Mouse (Mus musculus): Measurements from ENCODE around the gene Uxt.

Uxt gene

GRCm38 (mm10) chrX:20961477-20962378, at the start of gene Uxt:
Gene Uxt (minus strand): TSS chrX:20962017.
- DNase-seq (ENCODE audit: low read depth in 2 of 2, low spot score in 2 of 2), result peak; percentile 74 to 81

GRCm38 (mm10) chrX:20980901-20981300, 19.1 kb upstream of the Uxt start:
- no peak for DNase-seq (ENCODE audit: low read depth in 2 of 2, low spot score in 2 of 2)

GRCm38 (mm10) chrX:20950191-20950880, 11.5 kb downstream of the Uxt start, which contains the start of gene Elk1:
Gene Elk1 (minus strand): TSS chrX:20950608.
- peak; percentile 67 to 74 for DNase-seq (ENCODE audit: low read depth in 2 of 2, low spot score in 2 of 2)

- peak; percentile 3 to 19 for DNase-seq (ENCODE audit: low read depth in 2 of 2, low spot score in 2 of 2)
Observed at GRCm38 (mm10) chrX:20946055-20946454, 15.8 kb downstream of the Uxt start.

GRCm38 (mm10) chrX:20931963-20932362, 29.9 kb downstream of the Uxt start:
- no peak for DNase-seq (ENCODE audit: low read depth in 2 of 2, low spot score in 2 of 2)

GRCm38 (mm10) chrX:20931364-20931763, 30.5 kb downstream of the Uxt start, which contains the start of gene Cfp:
Gene Cfp (minus strand): TSS chrX:20931555.
- DNase-seq (ENCODE audit: low read depth in 2 of 2, low spot score in 2 of 2), result no peak

GRCm38 (mm10) chrX:20929859-20930258, 32.0 kb downstream of the Uxt start:
- no peak for DNase-seq (ENCODE audit: low read depth in 2 of 2, low spot score in 2 of 2)

GRCm38 (mm10) chrX:20924976-20925375, 36.8 kb downstream of the Uxt start:
- no peak for DNase-seq (ENCODE audit: low read depth in 2 of 2, low spot score in 2 of 2)

- no peak for DNase-seq (ENCODE audit: low read depth in 2 of 2, low spot score in 2 of 2)
Observed at GRCm38 (mm10) chrX:20923506-20923905, 38.3 kb downstream of the Uxt start.

GRCm38 (mm10) chrX:20921366-20921765, 40.5 kb downstream of the Uxt start:
- DNase-seq (ENCODE audit: low read depth in 2 of 2, low spot score in 2 of 2), result no peak

GRCm38 (mm10) chrX:20920844-20921364, 40.9 kb downstream of the Uxt start, which contains the start of gene Syn1:
Gene Syn1 (minus strand): TSS chrX:20921004.
- peak; percentile 42 to 63 for DNase-seq (ENCODE audit: low read depth in 2 of 2, low spot score in 2 of 2)

- DNase-seq (ENCODE audit: low read depth in 2 of 2, low spot score in 2 of 2), result no peak
Observed at GRCm38 (mm10) chrX:20920249-20920843, 41.5 kb downstream of the Uxt start.

GRCm38 (mm10) chrX:20915075-20915474, 46.7 kb downstream of the Uxt start:
- DNase-seq (ENCODE audit: low read depth in 2 of 2, low spot score in 2 of 2), result no peak

GRCm38 (mm10) chrX:20913726-20914125, 48.1 kb downstream of the Uxt start:
- DNase-seq (ENCODE audit: low read depth in 2 of 2, low spot score in 2 of 2), result no peak

GRCm38 (mm10) chrX:20910074-20910473, 51.7 kb downstream of the Uxt start:
- DNase-seq (ENCODE audit: low read depth in 2 of 2, low spot score in 2 of 2), result no peak
